Mouse (Mus musculus) granulocyte monocyte progenitor cell, adult 5-6 weeks (primary cell): ENCODE measurements at regions not wholly inside any gene's neighbourhood (a gene's known extent, or its start where the extent isn't known, plus 50 kb on each side); places are given as distances from the start of the nearest gene placed in this dataset.

Experiments used
- ATAC-seq: replicated peaks from 2 replicates; pipeline ENCODE4 v1.8.0; 2016; ENCODE audit warnings: mild to moderate bottlenecking, moderate TSS enrichment, inconsistent platforms; ENCODE audit not compliant: poor library complexity, severe bottlenecking

- ATAC-seq, result no peak
Observed at GRCm38 (mm10) chr3:71590840-71591239, 1376.8 kb downstream of the Sis start.

GRCm38 (mm10) chr3:71563820-71564418 is 1403.7 kb downstream of the Sis start:
- ATAC-seq, result peak; percentile 68

- ATAC-seq, result no peak
Observed at GRCm38 (mm10) chr3:71562901-71563300, 1404.8 kb downstream of the Sis start.

GRCm38 (mm10) chr3:71545821-71546220 is 1421.8 kb downstream of the Sis start:
- no peak for ATAC-seq

GRCm38 (mm10) chr3:71512860-71513259 is 1454.8 kb downstream of the Sis start:
- no peak for ATAC-seq
